Mouse (Mus musculus): ENCODE measurements around the gene Bsn.

Bsn gene

GRCm38 (mm10) chr9:108189787-108190679 is at the start of gene Bsn:
Gene Bsn (minus strand): TSS chr9:108190384.
- no peak for DNase-seq (ENCODE audit: low spot score)

- no peak for DNase-seq (ENCODE audit: low spot score)
These were observed 49.8 kb upstream of the Bsn start for GRCm38 (mm10) chr9:108239951-108240350.

- no peak for DNase-seq (ENCODE audit: low spot score)
These were observed 48.6 kb upstream of the Bsn start for GRCm38 (mm10) chr9:108238831-108239230.

- no peak for DNase-seq (ENCODE audit: low spot score)
These were observed 48.2 kb upstream of the Bsn start for GRCm38 (mm10) chr9:108238402-108238801.

- no peak for DNase-seq (ENCODE audit: low spot score)
These were observed 44.5 kb upstream of the Bsn start for GRCm38 (mm10) chr9:108234682-108235081.

- no peak for DNase-seq (ENCODE audit: low spot score)
These were observed 42.7 kb upstream of the Bsn start for GRCm38 (mm10) chr9:108232908-108233307.

- DNase-seq (ENCODE audit: low spot score), result no peak
These were observed 37.9 kb upstream of the Bsn start for GRCm38 (mm10) chr9:108227911-108228649.

- no peak for DNase-seq (ENCODE audit: low spot score)
These were observed 35.0 kb upstream of the Bsn start for GRCm38 (mm10) chr9:108225166-108225565.

- DNase-seq (ENCODE audit: low spot score), result no peak
These were observed 33.4 kb upstream of the Bsn start for GRCm38 (mm10) chr9:108223633-108224032.

- DNase-seq (ENCODE audit: low spot score), result no peak
These were observed 31.4 kb upstream of the Bsn start for GRCm38 (mm10) chr9:108221566-108221965.

GRCm38 (mm10) chr9:108220380-108220774 is 30.2 kb upstream of the Bsn start:
- DNase-seq (ENCODE audit: low spot score), result no peak

- DNase-seq (ENCODE audit: low spot score), result no peak
These were observed 29.7 kb upstream of the Bsn start for GRCm38 (mm10) chr9:108219766-108220379.

- DNase-seq (ENCODE audit: low spot score), result no peak
These were observed 27.9 kb upstream of the Bsn start for GRCm38 (mm10) chr9:108217936-108218543.

- no peak for DNase-seq (ENCODE audit: low spot score)
These were observed 27.2 kb upstream of the Bsn start for GRCm38 (mm10) chr9:108217406-108217805.

GRCm38 (mm10) chr9:108213105-108213504 is 22.9 kb upstream of the Bsn start:
- no peak for DNase-seq (ENCODE audit: low spot score)

GRCm38 (mm10) chr9:108212426-108212825 is 22.2 kb upstream of the Bsn start:
- no peak for DNase-seq (ENCODE audit: low spot score)

- DNase-seq (ENCODE audit: low spot score), result no peak
These were observed 15.4 kb upstream of the Bsn start for GRCm38 (mm10) chr9:108205571-108205901.

GRCm38 (mm10) chr9:108204884-108205570 is 14.8 kb upstream of the Bsn start:
- DNase-seq (ENCODE audit: low spot score), result no peak

GRCm38 (mm10) chr9:108203015-108203414 is 12.8 kb upstream of the Bsn start:
- DNase-seq (ENCODE audit: low spot score), result peak; percentile 74

- no peak for DNase-seq (ENCODE audit: low spot score)
These were observed 12.0 kb upstream of the Bsn start for GRCm38 (mm10) chr9:108202169-108202568.

- peak; percentile 97 for DNase-seq (ENCODE audit: low spot score)
These were observed 11.0 kb upstream of the Bsn start for GRCm38 (mm10) chr9:108201160-108201559.

GRCm38 (mm10) chr9:108198621-108199020 is 8.4 kb upstream of the Bsn start:
- no peak for DNase-seq (ENCODE audit: low spot score)

Data from lung, postnatal 25 days (tissue).